Mouse (Mus musculus): ENCODE results near the gene Plk3. TPM values are rescaled to one million over a fixed set of nuclear protein-coding genes. Genes with fewer than 3 reads are reported as not detected.

Plk3 gene
- polyA plus RNA-seq, 1 experiment from 2014 or later = 18.7 TPM

GRCm38 (mm10) chr4:117115592-117115991 is 18.2 kb downstream of the Plk3 start:
- ATAC-seq = no peak
- Histone ChIP-seq H3K4me3 (ENCODE audit: low read depth, low read length) (no peak overlapping the region), H3K4me1 (ENCODE audit: control insufficient read depth, insufficient read depth, low read length) (peaks cover 6% of the 10 kb centered on the region; the same call in 1 of the 2 replicates), H3K27ac (ENCODE audit: low read length) (no peak overlapping the region), H3K9me3 (replicated peaks; ENCODE audit: control insufficient read depth, low read length, poor library complexity, severe bottlenecking) (no peaks in the 10 kb centered on the region), H3K4me2 (ENCODE audit: low read length) (no peak overlapping the region), H3K9ac (ENCODE audit: low read depth, low read length) (no peak overlapping the region), H3K27me3 (ENCODE audit: control insufficient read depth, insufficient read depth, low read depth, low read length) (no peaks in the 10 kb centered on the region), H3K36me3 (ENCODE audit: control insufficient read depth, insufficient read depth, low read length) (peaks cover 7% of the 10 kb centered on the region; the same call in 1 of the 2 replicates)
- 88% methylated on average over 5 of the region's 5 CpGs for WGBS

- Histone ChIP-seq H3K4me3 (ENCODE audit: low read depth, low read length) (no peak overlapping the region), H3K27me3 (ENCODE audit: control insufficient read depth, insufficient read depth, low read depth, low read length) (no peaks in the 10 kb centered on the region), H3K9me3 (replicated peaks; ENCODE audit: control insufficient read depth, low read length, poor library complexity, severe bottlenecking) (no peaks in the 10 kb centered on the region), H3K4me1 (ENCODE audit: control insufficient read depth, insufficient read depth, low read length) (no peaks in the 10 kb centered on the region), H3K9ac (ENCODE audit: low read depth, low read length) (no peak overlapping the region), H3K27ac (ENCODE audit: low read length) (no peak overlapping the region), H3K4me2 (ENCODE audit: low read length) (no peak overlapping the region), H3K36me3 (ENCODE audit: control insufficient read depth, insufficient read depth, low read length) (peaks cover 9% of the 10 kb centered on the region; the same call in 1 of the 2 replicates)
- no peak for ATAC-seq
- 82% methylated on average over 1 of the region's 1 CpGs for WGBS
Observed at GRCm38 (mm10) chr4:117113237-117113636, 20.5 kb downstream of the Plk3 start.

- H3K27ac ChIP-seq (ENCODE audit: low read length) = no peak overlapping the region
- no peaks in the 10 kb centered on the region for H3K4me1 ChIP-seq (ENCODE audit: control insufficient read depth, insufficient read depth, low read length)
- peaks cover 13% of the 10 kb centered on the region for H3K36me3 ChIP-seq (ENCODE audit: control insufficient read depth, insufficient read depth, low read length)
- H3K27me3 ChIP-seq (ENCODE audit: control insufficient read depth, insufficient read depth, low read depth, low read length) = no peaks in the 10 kb centered on the region
- H3K9ac ChIP-seq (ENCODE audit: low read depth, low read length) = no peak overlapping the region
- ATAC-seq = no peak
- WGBS = 93% methylated on average over 11 of the region's 11 CpGs
- no peak overlapping the region for H3K4me2 ChIP-seq (ENCODE audit: low read length)
- H3K9me3 ChIP-seq (replicated peaks; ENCODE audit: control insufficient read depth, low read length, poor library complexity, severe bottlenecking) = no peaks in the 10 kb centered on the region
- H3K4me3 ChIP-seq (ENCODE audit: low read depth, low read length) = no peak overlapping the region
Observed at GRCm38 (mm10) chr4:117110985-117111384, 22.8 kb downstream of the Plk3 start.

- H3K9ac ChIP-seq (ENCODE audit: low read depth, low read length) = no peak overlapping the region
- no peak for ATAC-seq
- H3K36me3 ChIP-seq (ENCODE audit: control insufficient read depth, insufficient read depth, low read length) = peaks cover 13% of the 10 kb centered on the region
- H3K4me3 ChIP-seq (ENCODE audit: low read depth, low read length) = no peak overlapping the region
- no peaks in the 10 kb centered on the region for H3K4me1 ChIP-seq (ENCODE audit: control insufficient read depth, insufficient read depth, low read length)
- H3K27ac ChIP-seq (ENCODE audit: low read length) = no peak overlapping the region
- H3K4me2 ChIP-seq (ENCODE audit: low read length) = no peak overlapping the region
- 93% methylated on average over 13 of the region's 13 CpGs for WGBS
- no peaks in the 10 kb centered on the region for H3K27me3 ChIP-seq (ENCODE audit: control insufficient read depth, insufficient read depth, low read depth, low read length)
- no peaks in the 10 kb centered on the region for H3K9me3 ChIP-seq (replicated peaks; ENCODE audit: control insufficient read depth, low read length, poor library complexity, severe bottlenecking)
Observed at GRCm38 (mm10) chr4:117110249-117110648, 23.5 kb downstream of the Plk3 start.

GRCm38 (mm10) chr4:117109330-117109729 is 24.4 kb downstream of the Plk3 start:
- H3K27ac ChIP-seq (ENCODE audit: low read length) = no peak overlapping the region
- 95% methylated on average over 25 of the region's 25 CpGs for WGBS
- H3K9me3 ChIP-seq (replicated peaks; ENCODE audit: control insufficient read depth, low read length, poor library complexity, severe bottlenecking) = no peaks in the 10 kb centered on the region
- H3K36me3 ChIP-seq (ENCODE audit: control insufficient read depth, insufficient read depth, low read length) = peaks cover 13% of the 10 kb centered on the region
- H3K4me1 ChIP-seq (ENCODE audit: control insufficient read depth, insufficient read depth, low read length) = no peaks in the 10 kb centered on the region
- no peak overlapping the region for H3K9ac ChIP-seq (ENCODE audit: low read depth, low read length)
- H3K27me3 ChIP-seq (ENCODE audit: control insufficient read depth, insufficient read depth, low read depth, low read length) = no peaks in the 10 kb centered on the region
- no peak overlapping the region for H3K4me3 ChIP-seq (ENCODE audit: low read depth, low read length)
- no peak overlapping the region for H3K4me2 ChIP-seq (ENCODE audit: low read length)
- ATAC-seq = no peak

- H3K4me3 ChIP-seq (ENCODE audit: low read depth, low read length) = no peak overlapping the region
- no peak overlapping the region for H3K9ac ChIP-seq (ENCODE audit: low read depth, low read length)
- no peak overlapping the region for H3K27ac ChIP-seq (ENCODE audit: low read length)
- H3K27me3 ChIP-seq (ENCODE audit: control insufficient read depth, insufficient read depth, low read depth, low read length) = no peaks in the 10 kb centered on the region
- no peaks in the 10 kb centered on the region for H3K9me3 ChIP-seq (replicated peaks; ENCODE audit: control insufficient read depth, low read length, poor library complexity, severe bottlenecking)
- no peak for ATAC-seq
- H3K4me1 ChIP-seq (ENCODE audit: control insufficient read depth, insufficient read depth, low read length) = no peaks in the 10 kb centered on the region
- H3K4me2 ChIP-seq (ENCODE audit: low read length) = no peak overlapping the region
- WGBS = 96% methylated on average over 6 of the region's 6 CpGs
- peaks cover 9% of the 10 kb centered on the region for H3K36me3 ChIP-seq (ENCODE audit: control insufficient read depth, insufficient read depth, low read length)
Observed at GRCm38 (mm10) chr4:117108524-117108849, 25.3 kb downstream of the Plk3 start.

GRCm38 (mm10) chr4:117107813-117108523 is 25.8 kb downstream of the Plk3 start:
- Histone ChIP-seq H3K27ac (ENCODE audit: low read length) (no peak overlapping the region), H3K9me3 (replicated peaks; ENCODE audit: control insufficient read depth, low read length, poor library complexity, severe bottlenecking) (no peaks in the 10 kb centered on the region), H3K4me3 (ENCODE audit: low read depth, low read length) (no peak overlapping the region), H3K9ac (ENCODE audit: low read depth, low read length) (no peak overlapping the region), H3K27me3 (ENCODE audit: control insufficient read depth, insufficient read depth, low read depth, low read length) (no peaks in the 10 kb centered on the region), H3K4me2 (ENCODE audit: low read length) (no peak overlapping the region), H3K4me1 (ENCODE audit: control insufficient read depth, insufficient read depth, low read length) (no peaks in the 10 kb centered on the region), H3K36me3 (ENCODE audit: control insufficient read depth, insufficient read depth, low read length) (peaks cover 6% of the 10 kb centered on the region; the same call in 1 of the 2 replicates)
- no peak for ATAC-seq
- WGBS = 86% methylated on average over 18 of the region's 18 CpGs

- no peak overlapping the region for H3K4me3 ChIP-seq (ENCODE audit: low read depth, low read length)
- 0 out of 2 replicates have a peak overlapping the region, but pooled peaks have one; percentile 10 for H3K9ac ChIP-seq (ENCODE audit: low read depth, low read length)
- no peak overlapping the region for H3K4me2 ChIP-seq (ENCODE audit: low read length)
- H3K36me3 ChIP-seq (ENCODE audit: control insufficient read depth, insufficient read depth, low read length) = peaks cover 8% of the 10 kb centered on the region; the same call in 1 of the 2 replicates
- H3K4me1 ChIP-seq (ENCODE audit: control insufficient read depth, insufficient read depth, low read length) = no peaks in the 10 kb centered on the region
- no peaks in the 10 kb centered on the region for H3K27me3 ChIP-seq (ENCODE audit: control insufficient read depth, insufficient read depth, low read depth, low read length)
- no peak for ATAC-seq
- 34% methylated on average over 10 of the region's 10 CpGs for WGBS
- no peak overlapping the region for H3K27ac ChIP-seq (ENCODE audit: low read length)
- H3K9me3 ChIP-seq (replicated peaks; ENCODE audit: control insufficient read depth, low read length, poor library complexity, severe bottlenecking) = no peaks in the 10 kb centered on the region
Observed at GRCm38 (mm10) chr4:117105127-117105526, 28.6 kb downstream of the Plk3 start.

GRCm38 (mm10) chr4:117104672-117105071 is 29.1 kb downstream of the Plk3 start:
- H3K4me3 ChIP-seq (ENCODE audit: low read depth, low read length) = no peak overlapping the region
- no peak overlapping the region for H3K9ac ChIP-seq (ENCODE audit: low read depth, low read length)
- no peaks in the 10 kb centered on the region for H3K27me3 ChIP-seq (ENCODE audit: control insufficient read depth, insufficient read depth, low read depth, low read length)
- no peak overlapping the region for H3K27ac ChIP-seq (ENCODE audit: low read length)
- no peak for ATAC-seq
- no peak overlapping the region for H3K4me2 ChIP-seq (ENCODE audit: low read length)
- no peaks in the 10 kb centered on the region for H3K9me3 ChIP-seq (replicated peaks; ENCODE audit: control insufficient read depth, low read length, poor library complexity, severe bottlenecking)
- no peaks in the 10 kb centered on the region for H3K4me1 ChIP-seq (ENCODE audit: control insufficient read depth, insufficient read depth, low read length)
- peaks cover 5% of the 10 kb centered on the region; the same call in 1 of the 2 replicates for H3K36me3 ChIP-seq (ENCODE audit: control insufficient read depth, insufficient read depth, low read length)
- WGBS = 71% methylated on average over 10 of the region's 10 CpGs
